Mouse (Mus musculus) liver, embryonic 12.5 days (tissue): ENCODE measurements around the gene Dvl2. TPM values are rescaled to one million over a fixed set of nuclear protein-coding genes. Genes with fewer than 3 reads are reported as not detected.

Experiments used
- ATAC-seq: fragments of 200-750 bp; cut with Nextera tagmentation; 2 replicates; pipeline ENCODE4 v1.8.0; 2017; ENCODE audit warnings: moderate number of reproducible peaks, mild to moderate bottlenecking, moderate library complexity
- H3K27ac ChIP-seq: fragments of 300-500 bp; sonication (generic); 2 replicates; pipeline ENCODE4 v1.5.1; 2016; ENCODE audit warnings: mild to moderate bottlenecking
- H3K27me3 ChIP-seq: fragments of 300-500 bp; sonication (generic); replicated peaks from 2 replicates; pipeline ENCODE4 v1.6.1; 2016; ENCODE audit warnings: mild to moderate bottlenecking, moderate library complexity
- H3K36me3 ChIP-seq: fragments of 300-500 bp; sonication (generic); 2 replicates; pipeline ENCODE4 v1.6.1; 2016; ENCODE audit warnings: mild to moderate bottlenecking, moderate library complexity
- H3K4me1 ChIP-seq: fragments of 300-500 bp; sonication (generic); 2 replicates; pipeline ENCODE4 v1.6.1; 2016
- H3K4me2 ChIP-seq: fragments of 300-500 bp; sonication (generic); 2 replicates; pipeline ENCODE4 v1.6.1; 2016; ENCODE audit warnings: mild to moderate bottlenecking, moderate library complexity
- H3K4me3 ChIP-seq: fragments of 300-500 bp; sonication (generic); 2 replicates; pipeline ENCODE4 v1.5.1; 2016; ENCODE audit warnings: mild to moderate bottlenecking, moderate library complexity
- H3K9ac ChIP-seq: fragments of 300-500 bp; sonication (generic); 2 replicates; pipeline ENCODE4 v1.6.1; 2016; ENCODE audit warnings: mild to moderate bottlenecking, moderate library complexity
- H3K9me3 ChIP-seq: fragments of 300-500 bp; sonication (generic); replicated peaks from 2 replicates; pipeline ENCODE4 v1.6.1; 2016; ENCODE audit warnings: mild to moderate bottlenecking, moderate library complexity
- WGBS: fragments of 180-500 bp; shearing (Covaris S2); methylation state at CpG from one replicate; pipeline ENCODE4 v1.1.7; 2016; ENCODE audit not compliant: insufficient replicate concordance; 5-methylcytosine and 5-hydroxymethylcytosine counted together
- polyA plus RNA-seq: library from polyadenylated mRNA; unstranded; fragments of >200 nt; fragmentation: Nextera tagmentation; extraction: Ambion mirVana; gene quantifications from 2 replicates; pipeline ENCODE4 v1.2.1, GENCODE M21; 2016

Gene Dvl2
- polyA plus RNA-seq, 1 experiment from 2014 or later = 13.4 TPM

DNA sequence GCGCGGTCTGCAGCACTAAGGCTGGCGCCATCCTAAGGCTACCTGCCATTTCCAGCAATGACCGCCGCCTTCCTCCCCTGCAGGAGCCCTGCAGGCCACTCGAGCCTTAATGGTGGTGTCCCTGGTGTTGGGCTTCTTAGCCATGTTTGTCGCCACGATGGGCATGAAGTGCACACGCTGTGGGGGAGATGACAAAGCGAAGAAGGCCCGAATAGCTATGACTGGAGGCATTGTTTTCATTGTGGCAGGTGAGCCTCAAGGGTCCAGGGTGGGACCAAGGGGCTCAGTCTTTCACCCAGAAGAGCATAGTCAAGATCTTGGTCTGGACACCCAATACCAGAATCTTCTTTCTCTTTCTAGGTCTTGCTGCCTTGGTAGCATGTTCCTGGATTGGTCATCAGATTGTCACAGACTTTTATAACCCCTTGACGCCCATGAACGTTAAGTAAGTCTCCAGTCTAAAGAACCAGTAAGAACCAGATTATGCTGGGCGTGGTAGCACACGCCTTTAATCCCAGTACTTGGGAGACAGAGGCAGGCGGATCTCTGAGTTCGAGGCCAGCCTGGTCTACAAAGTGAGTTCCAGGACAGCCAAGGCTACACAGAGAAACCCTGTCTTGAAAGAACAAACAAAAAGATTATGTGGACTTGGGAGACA lies 33.4 kb upstream of the Dvl2 start:
- H3K9me3 ChIP-seq = no peaks in the 10 kb centered on the region
- peak overlapping the region; percentile 39 for H3K9ac ChIP-seq
- H3K4me2 ChIP-seq = peak overlapping the region; percentile 74
- peaks cover 25% of the 10 kb centered on the region for H3K4me1 ChIP-seq
- ATAC-seq = no peak
- peaks cover 34% of the 10 kb centered on the region for H3K36me3 ChIP-seq
- H3K27me3 ChIP-seq = peaks cover 69% of the 10 kb centered on the region
- WGBS = 31% methylated on average over 17 of the region's 17 CpGs
- H3K4me3 ChIP-seq = peak overlapping the region; percentile 50
- H3K27ac ChIP-seq = no peak overlapping the region

- WGBS = 72% methylated on average over 4 of the region's 4 CpGs
- Histone ChIP-seq H3K9ac (no peak overlapping the region), H3K27me3 (peaks cover 51% of the 10 kb centered on the region), H3K4me3 (no peak overlapping the region), H3K27ac (no peak overlapping the region), H3K36me3 (peaks cover 50% of the 10 kb centered on the region), H3K4me1 (peaks cover 25% of the 10 kb centered on the region), H3K9me3 (no peaks in the 10 kb centered on the region), H3K4me2 (no peak overlapping the region)
- ATAC-seq = no peak
These were observed 31.6 kb upstream of the Dvl2 start for GRCm38 (mm10) chr11:69968793-69969192.

- Histone ChIP-seq H3K4me2 (no peak overlapping the region), H3K27me3 (peaks cover 37% of the 10 kb centered on the region), H3K9ac (no peak overlapping the region), H3K9me3 (no peaks in the 10 kb centered on the region), H3K4me1 (peaks cover 23% of the 10 kb centered on the region), H3K36me3 (peaks cover 64% of the 10 kb centered on the region), H3K27ac (no peak overlapping the region), H3K4me3 (no peak overlapping the region)
- WGBS = 76% methylated on average over 6 of the region's 6 CpGs
- ATAC-seq = no peak
These were observed 30.2 kb upstream of the Dvl2 start for GRCm38 (mm10) chr11:69970222-69970621.

DNA sequence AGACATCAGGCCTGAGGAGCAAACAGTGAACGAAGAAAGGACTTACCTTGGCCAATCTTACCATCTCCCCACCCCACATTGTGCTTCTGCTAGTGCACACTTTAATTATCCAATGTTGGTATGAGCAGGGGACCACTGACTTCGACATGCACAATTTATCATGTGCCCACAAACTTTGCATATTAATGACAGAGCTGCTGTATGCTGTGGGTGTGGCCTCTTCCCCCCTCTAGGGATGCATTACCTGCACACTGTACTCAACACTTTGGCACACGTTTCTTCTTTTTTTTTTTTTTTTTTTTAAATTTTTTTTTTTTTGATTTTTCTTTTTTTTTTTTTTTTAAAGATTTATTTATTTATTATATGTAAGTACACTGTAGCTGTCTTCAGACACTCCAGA lies 29.6 kb upstream of the Dvl2 start:
- no peak overlapping the region for H3K27ac ChIP-seq
- 68% methylated on average over 3 of the region's 3 CpGs for WGBS
- no peak overlapping the region for H3K4me2 ChIP-seq
- ATAC-seq = no peak; the same call in 1 of the 2 replicates
- peaks cover 17% of the 10 kb centered on the region for H3K4me1 ChIP-seq
- no peak overlapping the region for H3K9ac ChIP-seq
- peaks cover 70% of the 10 kb centered on the region for H3K36me3 ChIP-seq
- peaks cover 31% of the 10 kb centered on the region for H3K27me3 ChIP-seq
- no peaks in the 10 kb centered on the region for H3K9me3 ChIP-seq
- H3K4me3 ChIP-seq = no peak overlapping the region

DNA sequence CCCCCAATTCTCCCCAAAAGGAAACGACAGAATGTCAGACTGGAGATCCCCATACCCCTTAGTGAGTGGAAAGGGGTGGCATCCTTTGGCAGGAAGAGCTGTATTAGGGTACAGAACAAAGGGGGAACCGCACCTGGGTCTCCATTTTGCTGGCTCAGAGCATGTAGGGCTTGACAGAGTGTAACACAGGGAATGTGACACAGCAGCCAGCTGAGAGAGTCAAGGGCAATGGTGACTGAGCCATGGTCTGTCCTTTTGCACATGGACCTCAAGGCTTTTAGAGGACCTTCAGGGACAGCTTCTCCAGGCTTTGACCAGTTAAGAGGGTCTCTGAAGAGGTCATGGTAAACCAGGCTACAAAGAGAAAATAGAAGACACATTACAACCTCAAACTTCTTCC lies 25.5 kb upstream of the Dvl2 start:
- peaks cover 10% of the 10 kb centered on the region for H3K4me1 ChIP-seq
- peaks cover 82% of the 10 kb centered on the region for H3K36me3 ChIP-seq
- no peak for ATAC-seq
- H3K4me2 ChIP-seq = no peak overlapping the region
- no peaks in the 10 kb centered on the region for H3K27me3 ChIP-seq
- no peak overlapping the region for H3K4me3 ChIP-seq
- no peaks in the 10 kb centered on the region for H3K9me3 ChIP-seq
- H3K27ac ChIP-seq = no peak overlapping the region
- 86% methylated on average over 2 of the region's 2 CpGs for WGBS
- H3K9ac ChIP-seq = no peak overlapping the region

GRCm38 (mm10) chr11:69976271-69976670 lies 24.1 kb upstream of the Dvl2 start:
- H3K9ac ChIP-seq = no peak overlapping the region
- WGBS = 60% methylated on average over 4 of the region's 4 CpGs
- peaks cover 10% of the 10 kb centered on the region for H3K4me1 ChIP-seq
- H3K4me3 ChIP-seq = no peak overlapping the region
- no peak overlapping the region for H3K27ac ChIP-seq
- H3K4me2 ChIP-seq = no peak overlapping the region
- no peak for ATAC-seq
- peaks cover 72% of the 10 kb centered on the region for H3K36me3 ChIP-seq
- no peaks in the 10 kb centered on the region for H3K27me3 ChIP-seq
- no peaks in the 10 kb centered on the region for H3K9me3 ChIP-seq

DNA sequence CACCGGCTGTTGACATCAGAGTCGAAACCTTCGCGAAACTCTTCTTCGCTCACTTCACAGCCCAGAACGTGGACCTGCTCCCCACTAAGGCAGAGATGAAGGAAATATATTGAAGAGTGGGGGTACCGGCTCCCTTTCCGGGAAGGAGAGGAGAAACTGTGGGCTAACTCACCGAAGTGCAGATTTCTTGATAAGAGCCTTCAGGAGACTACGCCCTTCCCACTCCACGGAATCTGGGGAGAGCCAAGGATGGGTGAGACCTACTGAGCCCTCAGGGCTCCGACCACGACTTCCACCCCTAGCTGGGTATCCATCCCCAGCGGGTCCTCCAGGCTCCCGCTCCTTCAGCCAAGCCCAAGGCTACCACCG lies 20.6 kb upstream of the Dvl2 start:
- H3K4me1 ChIP-seq = peaks cover 34% of the 10 kb centered on the region
- H3K9me3 ChIP-seq = no peaks in the 10 kb centered on the region
- peak overlapping the region; percentile 98 for H3K27ac ChIP-seq
- 1% methylated on average over 16 of the region's 16 CpGs for WGBS
- no peak for ATAC-seq
- H3K27me3 ChIP-seq = no peaks in the 10 kb centered on the region
- H3K9ac ChIP-seq = peak overlapping the region; percentile 99
- peak overlapping the region; percentile 99 for H3K4me3 ChIP-seq
- H3K4me2 ChIP-seq = peak overlapping the region; percentile 91
- peaks cover 54% of the 10 kb centered on the region for H3K36me3 ChIP-seq

GRCm38 (mm10) chr11:69980196-69981140 lies 19.9 kb upstream of the Dvl2 start:
- under 1% methylated on average over 54 of the region's 60 CpGs for WGBS
- peak overlapping the region; percentile 99 for H3K4me3 ChIP-seq
- peak; percentile 93 for ATAC-seq
- H3K36me3 ChIP-seq = peaks cover 54% of the 10 kb centered on the region
- peak overlapping the region; percentile 99 for H3K9ac ChIP-seq
- H3K27ac ChIP-seq = peak overlapping the region; percentile 98
- no peaks in the 10 kb centered on the region for H3K9me3 ChIP-seq
- peak overlapping the region; percentile 91 for H3K4me2 ChIP-seq
- H3K27me3 ChIP-seq = no peaks in the 10 kb centered on the region
- H3K4me1 ChIP-seq = peaks cover 34% of the 10 kb centered on the region

- Histone ChIP-seq H3K4me2 (peak within 1 kb of the TSS; percentile 91), H3K4me1 (peaks cover 34% of the 10 kb centered on the region), H3K36me3 (peaks cover 52% of the 10 kb centered on the region), H3K27ac (peak within 1 kb of the TSS; percentile 98), H3K27me3 (no peaks in the 10 kb centered on the region), H3K9ac (peak within 1 kb of the TSS; percentile 99), H3K4me3 (peak within 1 kb of the TSS; percentile 99), H3K9me3 (no peaks in the 10 kb centered on the region)
- WGBS = under 1% methylated on average over 41 of the region's 43 CpGs
- 0 out of 2 replicates have a peak, but pooled peaks have one; percentile 1 for ATAC-seq
These were observed 19.1 kb upstream of the Dvl2 start, which contains the start of gene Ctdnep1 for GRCm38 (mm10) chr11:69981141-69981762. Gene Ctdnep1 (plus strand): TSS chr11:69981156.

GRCm38 (mm10) chr11:69982225-69982624 lies 18.2 kb upstream of the Dvl2 start, which contains the start of gene Elp5:
Gene Elp5 (minus strand): TSS chr11:69982517.
- peaks cover 34% of the 10 kb centered on the region for H3K4me1 ChIP-seq
- peak within 1 kb of the TSS; percentile 98 for H3K27ac ChIP-seq
- ATAC-seq = no peak
- no peaks in the 10 kb centered on the region for H3K27me3 ChIP-seq
- 47% methylated on average over 8 of the region's 8 CpGs for WGBS
- peak within 1 kb of the TSS; percentile 99 for H3K4me3 ChIP-seq
- peak within 1 kb of the TSS; percentile 91 for H3K4me2 ChIP-seq
- peaks cover 53% of the 10 kb centered on the region for H3K36me3 ChIP-seq
- H3K9ac ChIP-seq = peak within 1 kb of the TSS; percentile 99
- H3K9me3 ChIP-seq = no peaks in the 10 kb centered on the region

GRCm38 (mm10) chr11:69982877-69983276 lies 17.5 kb upstream of the Dvl2 start:
- Histone ChIP-seq H3K9me3 (no peaks in the 10 kb centered on the region), H3K4me1 (peaks cover 34% of the 10 kb centered on the region), H3K4me3 (peak overlapping the region; percentile 99), H3K36me3 (peaks cover 53% of the 10 kb centered on the region), H3K27ac (peak overlapping the region; percentile 98), H3K4me2 (peak overlapping the region; percentile 91), H3K27me3 (no peaks in the 10 kb centered on the region), H3K9ac (peak overlapping the region; percentile 99)
- no peak for ATAC-seq
- WGBS = 40% methylated on average over 5 of the region's 5 CpGs
